Mouse (Mus musculus) liver, postnatal 0 days (tissue): ENCODE data around the gene Trip4. TPM values are rescaled to one million over a fixed set of nuclear protein-coding genes. Genes with fewer than 3 reads are reported as not detected.

Experiments used
- ATAC-seq: fragments of 200-750 bp; cut with Nextera tagmentation; 2 replicates; pipeline ENCODE4 v1.8.0; 2017; ENCODE audit warnings: mild to moderate bottlenecking, moderate library complexity
- DNase-seq: peaks from one replicate; pipeline ENCODE4 v3.0.0-alpha.2; 2016
- H3K27ac ChIP-seq: fragments of 300-500 bp; sonication (generic); 2 replicates; pipeline ENCODE4 v1.5.1; 2014; ENCODE audit warnings: antibody characterized with exemption, moderate library complexity, mild to moderate bottlenecking, low read depth
- H3K27me3 ChIP-seq: fragments of 300-500 bp; sonication (generic); 2 replicates; pipeline ENCODE4 v1.6.1; 2014; ENCODE audit warnings: low read length, control low read depth, mixed read lengths; ENCODE audit not compliant: insufficient read depth
- H3K36me3 ChIP-seq: fragments of 300-500 bp; sonication (generic); replicated peaks from 2 replicates; pipeline ENCODE4 v1.6.1; 2014; ENCODE audit warnings: mild to moderate bottlenecking, control low read depth, low read length, moderate library complexity, mixed read lengths; ENCODE audit not compliant: insufficient read depth
- H3K4me1 ChIP-seq: fragments of 300-500 bp; sonication (generic); 2 replicates; pipeline ENCODE4 v1.6.1; 2014; ENCODE audit warnings: antibody characterized with exemption, mild to moderate bottlenecking, control low read depth; ENCODE audit not compliant: insufficient read depth
- H3K4me2 ChIP-seq: fragments of 300-500 bp; sonication (generic); 2 replicates; pipeline ENCODE4 v1.6.1; 2014; ENCODE audit warnings: low read depth, mild to moderate bottlenecking, low read length, moderate library complexity, mixed read lengths
- H3K4me3 ChIP-seq: fragments of 300-500 bp; sonication (generic); 2 replicates; pipeline ENCODE4 v1.5.1; 2014; ENCODE audit warnings: low read depth, low read length
- H3K9ac ChIP-seq: fragments of 300-500 bp; sonication (generic); replicated peaks from 2 replicates; pipeline ENCODE4 v1.6.1; 2014; ENCODE audit warnings: mild to moderate bottlenecking, moderate library complexity
- H3K9me3 ChIP-seq: fragments of 300-500 bp; sonication (generic); 2 replicates; pipeline ENCODE4 v1.6.1; 2016; ENCODE audit warnings: mild to moderate bottlenecking, control low read depth, low read length, mixed read lengths
- CTCF ChIP-seq: sonication (generic); IDR thresholded peaks from 2 replicates; pipeline ENCODE4 v1.5.1; 2016; ENCODE audit warnings: antibody characterized with exemption, low read depth
- EP300 ChIP-seq: IDR thresholded peaks from 2 replicates; pipeline ENCODE4 v1.6.1; 2016; ENCODE audit warnings: antibody characterized with exemption, low read depth, mild to moderate bottlenecking
- WGBS: fragments of 180-500 bp; shearing (Covaris S2); extraction: QIAGEN DNeasy Blood & Tissue Kit; methylation state at CpG from one replicate; pipeline ENCODE4 v1.1.7; 2014; ENCODE audit not compliant: insufficient replicate concordance; 5-methylcytosine and 5-hydroxymethylcytosine counted together
- polyA plus RNA-seq: library from polyadenylated mRNA; unstranded; fragments of >200 nt; fragmentation: Nextera tagmentation; extraction: Ambion mirVana; gene quantifications from 2 replicates; pipeline ENCODE4 v1.2.1, GENCODE M21; 2015

Trip4 gene
- polyA plus RNA-seq, 1 experiment from 2014 or later: 8.7 TPM

DNA sequence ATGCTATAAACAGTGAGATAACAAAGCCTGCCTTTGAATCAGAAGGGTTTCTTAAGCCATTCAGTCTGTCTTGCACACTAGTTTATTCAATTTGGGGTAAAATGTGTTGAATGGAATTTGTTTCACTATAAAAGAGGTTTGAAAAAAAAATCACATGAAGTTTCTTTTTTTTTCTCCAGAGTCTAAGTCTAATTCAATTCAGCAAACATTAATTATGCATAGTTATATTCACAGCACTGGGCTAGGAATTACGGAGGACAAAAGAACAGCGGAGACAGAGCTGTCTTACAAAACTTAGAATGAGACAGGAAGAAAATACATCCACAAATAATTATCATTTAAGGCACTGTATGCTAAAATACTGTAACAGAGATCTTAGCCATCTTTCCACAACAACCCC lies 90.2 kb downstream of the Trip4 start:
- no peaks in the 10 kb centered on the region for H3K27me3 ChIP-seq
- H3K27ac ChIP-seq: no peak overlapping the region
- no peaks in the 10 kb centered on the region; the same call in 1 of the 2 replicates for H3K36me3 ChIP-seq
- DNase-seq: no peak
- no peak overlapping the region for H3K9ac ChIP-seq
- ATAC-seq: no peak
- peaks cover 14% of the 10 kb centered on the region for H3K4me1 ChIP-seq
- WGBS: 96% methylated on average over 2 of the region's 2 CpGs
- no peaks in the 10 kb centered on the region for H3K9me3 ChIP-seq
- no peak overlapping the region for H3K4me2 ChIP-seq
- no peak overlapping the region for H3K4me3 ChIP-seq
- TF ChIP-seq CTCF (no peak), EP300 (no peak)

GRCm38 (mm10) chr9:65812841-65813240 lies 95.8 kb downstream of the Trip4 start:
- no peak for TF ChIP-seq EP300
- TF ChIP-seq CTCF: no peak
- no peaks in the 10 kb centered on the region for H3K27me3 ChIP-seq
- no peak overlapping the region for H3K4me3 ChIP-seq
- no peak for DNase-seq
- no peaks in the 10 kb centered on the region; the same call in 1 of the 2 replicates for H3K36me3 ChIP-seq
- H3K4me1 ChIP-seq: peaks cover 10% of the 10 kb centered on the region; the same call in 1 of the 2 replicates
- no peak overlapping the region for H3K4me2 ChIP-seq
- H3K27ac ChIP-seq: no peak overlapping the region
- no peak overlapping the region for H3K9ac ChIP-seq
- no peaks in the 10 kb centered on the region for H3K9me3 ChIP-seq
- no peak for ATAC-seq
- 50% methylated on average over 2 of the region's 2 CpGs for WGBS

- Histone ChIP-seq H3K4me2 (no peak overlapping the region), H3K36me3 (no peaks in the 10 kb centered on the region; the same call in 1 of the 2 replicates), H3K9ac (no peak overlapping the region), H3K4me3 (no peak overlapping the region), H3K27me3 (no peaks in the 10 kb centered on the region), H3K9me3 (no peaks in the 10 kb centered on the region), H3K4me1 (peaks cover 8% of the 10 kb centered on the region; the same call in 1 of the 2 replicates), H3K27ac (no peak overlapping the region)
- ATAC-seq (no peak), DNase-seq (no peak)
- TF ChIP-seq EP300 (no peak), CTCF (no peak)
- 69% methylated on average over 1 of the region's 1 CpGs for WGBS
Measured at GRCm38 (mm10) chr9:65811784-65812183, 96.8 kb downstream of the Trip4 start.

GRCm38 (mm10) chr9:65807818-65808217 lies 100.8 kb downstream of the Trip4 start:
- ATAC-seq (no peak), DNase-seq (no peak)

GRCm38 (mm10) chr9:65807251-65807650 lies 101.3 kb downstream of the Trip4 start:
- WGBS: 68% methylated on average over 5 of the region's 5 CpGs

More at GRCm38 (mm10) chr9:65807818-65808217, 100.8 kb downstream of the Trip4 start:
- no peaks in the 10 kb centered on the region for H3K9me3 ChIP-seq
- no peak overlapping the region for H3K9ac ChIP-seq
- TF ChIP-seq CTCF: no peak
- no peak for TF ChIP-seq EP300
- H3K4me2 ChIP-seq: no peak overlapping the region
- H3K27ac ChIP-seq: no peak overlapping the region
- no peak overlapping the region for H3K4me3 ChIP-seq
- H3K27me3 ChIP-seq: no peaks in the 10 kb centered on the region
- peaks cover 5% of the 10 kb centered on the region; the same call in 1 of the 2 replicates for H3K4me1 ChIP-seq
- H3K36me3 ChIP-seq: no peaks in the 10 kb centered on the region
- WGBS: 70% methylated on average over 1 of the region's 1 CpGs

DNA sequence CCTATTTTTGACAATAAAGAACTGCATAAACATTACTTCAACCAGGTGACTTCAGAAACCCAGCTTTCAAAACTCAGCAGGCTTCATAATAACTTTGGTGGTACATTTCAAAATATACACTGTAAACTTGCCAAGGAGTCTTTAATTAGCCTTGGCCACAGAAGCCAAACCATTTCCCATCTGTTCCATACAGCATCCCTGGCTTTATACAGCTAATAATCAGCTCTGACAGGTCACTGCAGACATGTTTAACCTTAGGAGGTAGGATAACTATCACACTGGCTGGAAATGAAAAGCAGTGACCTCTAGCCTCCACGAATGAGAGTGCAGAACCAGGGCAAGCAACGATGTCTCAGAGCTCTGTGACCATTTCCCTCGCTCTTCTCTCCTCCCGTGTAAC lies 108.8 kb downstream of the Trip4 start:
- ATAC-seq (no peak), DNase-seq (no peak)
- no peaks in the 10 kb centered on the region for H3K27me3 ChIP-seq
- H3K4me1 ChIP-seq: no peaks in the 10 kb centered on the region; the same call in 1 of the 2 replicates
- H3K36me3 ChIP-seq: no peaks in the 10 kb centered on the region
- H3K4me3 ChIP-seq: no peak overlapping the region
- WGBS: 72% methylated on average over 4 of the region's 4 CpGs
- no peak overlapping the region for H3K27ac ChIP-seq
- H3K9me3 ChIP-seq: no peaks in the 10 kb centered on the region
- TF ChIP-seq EP300 (no peak), CTCF (no peak)
- no peak overlapping the region for H3K4me2 ChIP-seq
- H3K9ac ChIP-seq: no peak overlapping the region

More at GRCm38 (mm10) chr9:65807251-65807650, 101.3 kb downstream of the Trip4 start:
- no peak for TF ChIP-seq CTCF
- Histone ChIP-seq H3K4me2 (no peak overlapping the region), H3K36me3 (no peaks in the 10 kb centered on the region), H3K4me1 (peaks cover 5% of the 10 kb centered on the region; the same call in 1 of the 2 replicates), H3K9me3 (no peaks in the 10 kb centered on the region), H3K27me3 (no peaks in the 10 kb centered on the region), H3K4me3 (no peak overlapping the region), H3K9ac (no peak overlapping the region), H3K27ac (no peak overlapping the region)
- no peak for ATAC-seq
- DNase-seq: no peak
